8 mouse cellular contexts compared by ENCODE assay signal in genomic region chr15:77214410-77215107, GRCm38 (mm10).
A peak's percentile ranks its signal among the peaks of the same experiment; 100 is the strongest.
DNase-seq lines count a peak whose midpoint lies in the region; ATAC-seq and TF ChIP-seq lines count a peak whose summit lies in the region.

No protein-coding gene starts in this region.

- H3K4me1 ChIP-seq in intestine, embryonic 14.5 days (replicated peaks; ENCODE audit: control insufficient read depth, insufficient read depth, low read length): peaks cover 44% of the 10 kb centered on the region
- 0 out of 2 replicates have a peak, but pooled peaks cover 4% of the 10 kb centered on the region for H3K4me1 ChIP-seq in intestine, postnatal 0 days (replicated peaks; ENCODE audit: control insufficient read depth, insufficient read depth, low read length)
- H3K4me1 ChIP-seq in limb, embryonic 10.5 days: peaks cover 69% of the 10 kb centered on the region

- H3K27me3 ChIP-seq in intestine, embryonic 14.5 days (replicated peaks; ENCODE audit: control insufficient read depth, insufficient read depth, low read length): no peaks in the 10 kb centered on the region
- H3K27me3 ChIP-seq in intestine, postnatal 0 days (replicated peaks; ENCODE audit: control insufficient read depth, insufficient read depth, low read length): no peaks in the 10 kb centered on the region
- no peaks in the 10 kb centered on the region for H3K27me3 ChIP-seq in limb, embryonic 10.5 days (ENCODE audit: low read depth, poor library complexity, severe bottlenecking)

- WGBS in intestine, embryonic 14.5 days: 38% methylated on average over 8 of the region's 8 CpGs
- 66% methylated on average over 8 of the region's 8 CpGs for WGBS in intestine, postnatal 0 days
- WGBS in limb, embryonic 10.5 days: 30% methylated on average over 8 of the region's 8 CpGs

- no peak for DNase-seq in intestine, embryonic 14.5 days (ENCODE audit: low spot score)
- peak; percentile 68 for DNase-seq in MN1 (ENCODE audit: low spot score)
- peak; percentile 77 for DNase-seq in fibroblast of lung, adult 2 months (ENCODE audit: low read depth)
- peak; percentile 78 for DNase-seq in limb, embryonic 10.5 days (ENCODE audit: low spot score)
- no peak for DNase-seq in natural killer cell, adult 2 months (ENCODE audit: low spot score in 2 of 2)
- no peak for DNase-seq in layer of hippocampus, adult 8-10 months (ENCODE audit: low spot score in 2 of 2)

- TF ChIP-seq CTCF in intestine, postnatal 0 days (IDR thresholded peaks at IDR 0.05; ENCODE audit: low read depth): no peak

- 0 out of 2 replicates have a peak, but pooled peaks have one; percentile 47 for ATAC-seq in intestine, embryonic 14.5 days (replicated peaks; ENCODE audit: low FRiP score, low TSS enrichment, low read depth)
- ATAC-seq in intestine, postnatal 0 days: no peak
- ATAC-seq in activated CD4-positive, CD25-positive, alpha-beta regulatory T cell, adult 4 months: no peak

- H3K4me3 ChIP-seq in intestine, embryonic 14.5 days (ENCODE audit: low read depth, low read length): no peak overlapping the region
- no peak overlapping the region for H3K4me3 ChIP-seq in intestine, postnatal 0 days (ENCODE audit: low read depth, low read length)
- peak overlapping the region; percentile 37 for H3K4me3 ChIP-seq in limb, embryonic 10.5 days

- peak overlapping the region; percentile 74 for H3K27ac ChIP-seq in intestine, embryonic 14.5 days (ENCODE audit: low read depth)
- H3K27ac ChIP-seq in intestine, postnatal 0 days (ENCODE audit: low read depth, low read length): no peak overlapping the region
- peak overlapping the region; percentile 65 for H3K27ac ChIP-seq in limb, embryonic 10.5 days

- peak overlapping the region; percentile 18 for H3K4me2 ChIP-seq in intestine, embryonic 14.5 days (ENCODE audit: low read length)
- no peak overlapping the region for H3K4me2 ChIP-seq in intestine, postnatal 0 days (replicated peaks; ENCODE audit: low read depth)

- H3K36me3 ChIP-seq in intestine, embryonic 14.5 days (ENCODE audit: control insufficient read depth, insufficient read depth, low read length): 0 out of 2 replicates have a peak, but pooled peaks cover 3% of the 10 kb centered on the region
- no peaks in the 10 kb centered on the region for H3K36me3 ChIP-seq in intestine, postnatal 0 days (ENCODE audit: control insufficient read depth, insufficient read depth)
- no peaks in the 10 kb centered on the region for H3K36me3 ChIP-seq in limb, embryonic 10.5 days

- no peak overlapping the region for H3K9ac ChIP-seq in intestine, embryonic 14.5 days (ENCODE audit: low read length)
- H3K9ac ChIP-seq in intestine, postnatal 0 days (ENCODE audit: low read depth, low read length): no peak overlapping the region

- H3K9me3 ChIP-seq in intestine, embryonic 14.5 days (ENCODE audit: control insufficient read depth, low read length): no peaks in the 10 kb centered on the region
- H3K9me3 ChIP-seq in intestine, postnatal 0 days (ENCODE audit: control insufficient read depth): no peaks in the 10 kb centered on the region
- no peaks in the 10 kb centered on the region for H3K9me3 ChIP-seq in limb, embryonic 10.5 days (replicated peaks)

Comparison
In these comparisons a context has a peak if more than half of its experiments do, and no peak if none do; other contexts are left out.
1. DNase-seq: peak in MN1 (single experiment), fibroblast of lung, adult 2 months (single experiment) and limb, embryonic 10.5 days (single experiment); none in intestine, embryonic 14.5 days (single experiment), natural killer cell, adult 2 months (0 of 2) and layer of hippocampus, adult 8-10 months (0 of 2).